Mouse (Mus musculus) cortical plate, adult 2 months (tissue): Measurements from ENCODE around the gene Rims3.

Experiments used
- CTCF ChIP-seq: fragments of 200-500 bp; IDR thresholded peaks from 2 replicates; pipeline ENCODE4 v1.5.1; 2011; ENCODE audit warnings: mild to moderate bottlenecking, control low read depth, low read length; ENCODE audit not compliant: insufficient read depth; ENCODE audit errors: extremely low read depth
- POLR2A ChIP-seq: fragments of 200-500 bp; IDR thresholded peaks from 2 replicates; pipeline ENCODE4 v1.6.1; 2011; ENCODE audit warnings: mild to moderate bottlenecking, low read length, control low read depth; ENCODE audit not compliant: insufficient read depth; ENCODE audit errors: extremely low read depth

GRCm38 (mm10) chr4:120912866-120913265 is 58.2 kb downstream of the Rims3 start:
- TF ChIP-seq CTCF (no peak), POLR2A (no peak)
